Mouse (Mus musculus) mature B cell (primary cell): ENCODE measurements around the gene Iqsec1.

ENCODE experiments used
- in situ Hi-C: fragments of 300-500 bp; cut with MboI; formaldehyde crosslinking; loops from 2 replicates; pipeline ENCODE4 v1.14.3; 2019

The Iqsec1 gene

GRCm38 (mm10) chr6:90729829-90730228 is 258.7 kb downstream of the Iqsec1 start:
- in situ Hi-C loops = no loop called here

- in situ Hi-C loops = no loop called here
Observed at GRCm38 (mm10) chr6:90728491-90728931, 260.0 kb downstream of the Iqsec1 start.

GRCm38 (mm10) chr6:90727826-90728225 is 260.7 kb downstream of the Iqsec1 start:
- in situ Hi-C loops = no loop called here

GRCm38 (mm10) chr6:90726711-90727122 is 261.8 kb downstream of the Iqsec1 start:
- in situ Hi-C loops = no loop called here

GRCm38 (mm10) chr6:90725526-90725925 is 263.0 kb downstream of the Iqsec1 start:
- in situ Hi-C loops = no loop called here

- in situ Hi-C loops = loop anchor here (5.0 kb wide), 1 partner anchor 66 kb away; no protein-coding TSS in a partner anchor
Observed at GRCm38 (mm10) chr6:90722993-90723392, 265.5 kb downstream of the Iqsec1 start.

- in situ Hi-C loops = loop anchor here (5.0 kb wide), 1 partner anchor 64 kb away; no protein-coding TSS in a partner anchor
Observed at GRCm38 (mm10) chr6:90720996-90721746, 267.3 kb downstream of the Iqsec1 start.

- in situ Hi-C loops = loop anchor here (5.0 kb wide), 1 partner anchor 63 kb away; no protein-coding TSS in a partner anchor
Observed at GRCm38 (mm10) chr6:90720201-90720600, 268.3 kb downstream of the Iqsec1 start.

GRCm38 (mm10) chr6:90719402-90719801 is 269.1 kb downstream of the Iqsec1 start:
- in situ Hi-C loops = no loop called here

- in situ Hi-C loops = no loop called here
Observed at GRCm38 (mm10) chr6:90718477-90718876, 270.0 kb downstream of the Iqsec1 start.

- in situ Hi-C loops = no loop called here
Observed at GRCm38 (mm10) chr6:90717711-90718110, 270.8 kb downstream of the Iqsec1 start.

GRCm38 (mm10) chr6:90716853-90717252 is 271.6 kb downstream of the Iqsec1 start:
- in situ Hi-C loops = no loop called here

GRCm38 (mm10) chr6:90716066-90716704 is 272.3 kb downstream of the Iqsec1 start:
- in situ Hi-C loops = no loop called here

GRCm38 (mm10) chr6:90715245-90715905 is 273.1 kb downstream of the Iqsec1 start:
- in situ Hi-C loops = no loop called here

- in situ Hi-C loops = no loop called here
Observed at GRCm38 (mm10) chr6:90713650-90714049, 274.8 kb downstream of the Iqsec1 start.

GRCm38 (mm10) chr6:90712486-90713480 is 275.7 kb downstream of the Iqsec1 start:
- in situ Hi-C loops = no loop called here

GRCm38 (mm10) chr6:90712063-90712462 is 276.4 kb downstream of the Iqsec1 start:
- in situ Hi-C loops = no loop called here

GRCm38 (mm10) chr6:90711476-90712035 is 276.9 kb downstream of the Iqsec1 start:
- in situ Hi-C loops = no loop called here

- in situ Hi-C loops = no loop called here
Observed at GRCm38 (mm10) chr6:90710778-90711177, 277.7 kb downstream of the Iqsec1 start.

- in situ Hi-C loops = no loop called here
Observed at GRCm38 (mm10) chr6:90709929-90710777, 278.3 kb downstream of the Iqsec1 start.
